Mouse (Mus musculus): Measurements from ENCODE around the gene Sh2d5. TPM values are rescaled to one million over a fixed set of nuclear protein-coding genes. Genes with fewer than 3 reads are reported as not detected.
A peak's percentile ranks its signal among the peaks of the same experiment; 100 is the strongest.

Sh2d5 gene
- polyA plus RNA-seq (2016; fragmentation: Nextera tagmentation; extraction: Ambion mirVana), result 1.1 and 1.2 TPM in 2 replicates

DNA sequence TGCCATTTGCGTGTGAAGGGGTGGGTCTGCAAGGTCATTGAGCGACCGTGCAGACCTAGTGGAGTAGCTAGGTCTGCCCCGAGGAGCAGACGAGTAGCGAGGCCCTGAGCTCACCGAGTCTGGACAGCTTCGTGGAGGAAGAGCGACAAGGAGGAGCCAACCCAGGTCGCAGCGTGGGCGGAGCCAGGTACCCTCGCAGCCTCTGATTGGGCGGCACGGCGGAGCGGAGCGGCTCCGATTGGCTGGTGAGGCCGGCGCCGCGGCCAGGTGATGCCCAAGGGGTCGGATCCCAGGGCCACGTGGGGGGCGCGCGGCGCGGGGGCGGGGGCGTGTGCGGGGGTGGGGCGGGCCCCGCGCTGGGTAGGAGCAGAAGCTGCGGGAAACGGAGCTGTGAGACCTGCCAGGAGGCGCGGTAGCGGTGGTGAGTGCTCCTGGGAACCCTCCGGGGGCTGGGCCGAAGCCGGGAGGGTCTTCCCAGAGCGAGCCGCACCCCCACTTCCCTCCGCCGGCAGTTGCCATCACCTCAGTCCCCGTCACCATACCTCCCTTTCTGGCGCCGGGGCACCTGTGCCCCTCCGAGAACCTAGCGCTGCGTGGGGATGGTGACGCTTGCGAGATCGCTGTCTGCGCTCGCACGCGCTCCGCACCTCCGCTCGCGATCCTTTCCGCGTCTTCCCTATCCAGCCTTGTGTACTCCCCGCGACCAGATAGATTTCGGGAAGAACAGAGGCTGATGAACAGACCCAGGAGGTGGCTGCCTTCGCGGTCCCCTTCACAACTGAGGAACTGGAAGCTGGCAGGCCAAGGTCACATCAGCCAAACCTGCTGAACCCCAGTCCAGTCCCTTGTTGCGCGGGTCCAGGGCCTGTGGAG, at the start of gene Sh2d5, which contains the start of gene Kif17:
Gene Sh2d5, plus strand, starts transcription at position 316 of the 873 bp plus-strand sequence.
Gene Kif17, plus strand, starts transcription at position 348 of the 873 bp plus-strand sequence.
- peak; percentile 71 for ATAC-seq (ENCODE audit: insufficient number of reproducible peaks, insufficient read depth, low FRiP score, low TSS enrichment)
- WGBS, result under 1% methylated on average over 60 of the region's 74 CpGs
- H3K9ac ChIP-seq, result peak within 1 kb of the TSS; percentile 44
- peak within 1 kb of the TSS; percentile 100 for H3K4me2 ChIP-seq (replicated peaks)
- peaks cover 20% of the 10 kb centered on the region; the same call in 1 of the 2 replicates for H3K27me3 ChIP-seq
- no peak within 1 kb of the TSS for H3K27ac ChIP-seq
- peaks cover 32% of the 10 kb centered on the region for H3K4me1 ChIP-seq
- peak within 1 kb of the TSS; percentile 52 for H3K4me3 ChIP-seq
- H3K9me3 ChIP-seq, result no peaks in the 10 kb centered on the region
- H3K36me3 ChIP-seq, result peaks cover 24% of the 10 kb centered on the region

DNA sequence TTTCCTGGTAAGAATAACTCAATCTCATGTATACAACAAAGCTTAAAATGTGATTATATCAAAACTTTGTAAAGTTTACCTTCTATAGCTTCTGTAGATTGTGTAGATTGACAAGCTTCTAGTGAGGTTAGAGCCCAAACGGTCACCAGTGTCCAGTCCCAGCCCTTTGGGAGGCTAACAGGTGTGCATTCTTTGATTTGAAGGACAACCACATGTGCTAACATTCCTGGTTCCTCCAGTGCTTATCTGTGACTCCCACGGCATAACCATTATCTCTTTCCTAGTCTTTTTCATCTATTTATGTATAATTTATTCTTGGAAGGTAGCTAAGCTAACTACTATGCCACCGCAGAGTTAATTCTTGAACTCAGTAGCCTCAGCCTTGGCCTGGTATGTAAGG, 49.4 kb upstream of the Sh2d5 start:
- 78% methylated on average over 3 of the region's 3 CpGs for WGBS
- H3K4me3 ChIP-seq, result no peak overlapping the region
- no peaks in the 10 kb centered on the region for H3K9me3 ChIP-seq
- no peak overlapping the region for H3K9ac ChIP-seq
- no peaks in the 10 kb centered on the region for H3K4me1 ChIP-seq
- no peak for ATAC-seq (ENCODE audit: insufficient number of reproducible peaks, insufficient read depth, low FRiP score, low TSS enrichment)
- no peaks in the 10 kb centered on the region for H3K27me3 ChIP-seq
- H3K36me3 ChIP-seq, result peaks cover 86% of the 10 kb centered on the region
- H3K27ac ChIP-seq, result no peak overlapping the region
- H3K4me2 ChIP-seq (replicated peaks), result no peak overlapping the region

DNA sequence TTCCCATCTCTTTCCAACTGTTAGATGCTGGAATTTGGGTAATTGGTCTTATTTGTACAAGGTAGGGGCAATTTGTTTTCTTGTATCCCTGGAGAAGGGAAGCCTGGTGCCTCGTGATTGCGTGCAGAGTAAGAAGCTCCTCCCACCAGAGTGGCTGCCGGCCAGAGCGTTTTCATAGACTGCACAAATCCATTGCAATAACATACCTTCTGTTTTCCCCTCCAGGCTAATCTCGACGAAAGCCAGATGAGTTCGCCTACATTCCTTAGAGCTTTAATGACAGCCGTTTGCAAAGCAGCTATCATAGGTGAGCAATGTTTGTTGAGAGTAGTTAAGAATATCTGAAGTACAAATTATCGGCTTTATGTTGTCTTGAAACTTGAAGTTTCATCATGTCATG, 48.5 kb upstream of the Sh2d5 start:
- Histone ChIP-seq H3K4me1 (no peaks in the 10 kb centered on the region), H3K36me3 (peaks cover 81% of the 10 kb centered on the region), H3K9me3 (no peaks in the 10 kb centered on the region), H3K27ac (no peak overlapping the region), H3K9ac (no peak overlapping the region), H3K4me3 (no peak overlapping the region), H3K27me3 (no peaks in the 10 kb centered on the region), H3K4me2 (replicated peaks) (no peak overlapping the region)
- no peak for ATAC-seq (ENCODE audit: insufficient number of reproducible peaks, insufficient read depth, low FRiP score, low TSS enrichment)
- 64% methylated on average over 9 of the region's 9 CpGs for WGBS

DNA sequence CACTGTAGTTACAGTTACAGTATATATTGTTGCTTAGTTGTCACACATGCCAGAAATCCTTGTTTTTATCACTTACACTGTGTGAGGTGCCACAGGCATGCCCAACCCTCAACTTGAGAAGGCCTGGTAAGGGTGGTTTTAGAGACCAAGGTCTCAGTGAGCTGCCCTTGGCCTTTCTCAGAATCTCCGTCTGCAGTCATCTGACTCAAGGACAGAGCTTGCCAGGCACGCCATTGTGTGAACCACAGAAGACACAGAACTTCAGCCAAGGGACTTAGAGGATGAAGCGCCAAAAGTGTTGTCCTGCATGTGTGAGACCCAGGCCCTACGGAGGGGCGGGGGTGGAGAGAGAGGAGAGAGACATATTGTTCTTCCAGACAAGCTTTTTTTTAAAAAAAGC, 40.1 kb upstream of the Sh2d5 start:
- H3K4me2 ChIP-seq (replicated peaks), result no peak overlapping the region
- 92% methylated on average over 5 of the region's 5 CpGs for WGBS
- no peaks in the 10 kb centered on the region for H3K27me3 ChIP-seq
- H3K4me1 ChIP-seq, result no peaks in the 10 kb centered on the region
- H3K9me3 ChIP-seq, result 0 out of 2 replicates have a peak, but pooled peaks cover 3% of the 10 kb centered on the region
- peaks cover 39% of the 10 kb centered on the region for H3K36me3 ChIP-seq
- H3K9ac ChIP-seq, result no peak overlapping the region
- ATAC-seq (ENCODE audit: insufficient number of reproducible peaks, insufficient read depth, low FRiP score, low TSS enrichment), result no peak
- H3K27ac ChIP-seq, result no peak overlapping the region
- no peak overlapping the region for H3K4me3 ChIP-seq

DNA sequence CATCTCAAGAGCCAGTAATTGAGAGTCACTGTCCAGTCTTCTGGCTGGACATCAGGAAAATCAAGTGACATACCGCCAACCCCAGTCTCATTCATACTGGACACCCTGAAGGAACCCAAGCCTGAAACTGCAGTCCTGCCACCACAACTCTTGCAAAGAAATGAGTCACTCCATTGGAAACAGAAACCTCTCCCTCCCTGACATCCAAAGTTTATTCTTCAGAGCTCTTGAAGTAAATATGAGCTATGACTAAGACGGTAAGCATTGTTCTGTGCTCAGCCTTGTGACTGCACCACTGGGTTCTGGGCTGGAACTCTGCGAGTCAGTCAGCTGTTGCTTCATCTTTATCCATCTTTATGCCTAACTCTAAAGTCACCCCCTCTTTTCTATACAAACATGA, 36.3 kb upstream of the Sh2d5 start:
- H3K27ac ChIP-seq, result no peak overlapping the region
- H3K4me3 ChIP-seq, result no peak overlapping the region
- WGBS, result 85% methylated on average over 3 of the region's 3 CpGs
- H3K4me2 ChIP-seq (replicated peaks), result no peak overlapping the region
- no peak for ATAC-seq (ENCODE audit: insufficient number of reproducible peaks, insufficient read depth, low FRiP score, low TSS enrichment)
- H3K4me1 ChIP-seq, result peaks cover 18% of the 10 kb centered on the region
- H3K9ac ChIP-seq, result no peak overlapping the region
- peaks cover 12% of the 10 kb centered on the region for H3K36me3 ChIP-seq
- 0 out of 2 replicates have a peak, but pooled peaks cover 3% of the 10 kb centered on the region for H3K9me3 ChIP-seq
- H3K27me3 ChIP-seq, result no peaks in the 10 kb centered on the region

DNA sequence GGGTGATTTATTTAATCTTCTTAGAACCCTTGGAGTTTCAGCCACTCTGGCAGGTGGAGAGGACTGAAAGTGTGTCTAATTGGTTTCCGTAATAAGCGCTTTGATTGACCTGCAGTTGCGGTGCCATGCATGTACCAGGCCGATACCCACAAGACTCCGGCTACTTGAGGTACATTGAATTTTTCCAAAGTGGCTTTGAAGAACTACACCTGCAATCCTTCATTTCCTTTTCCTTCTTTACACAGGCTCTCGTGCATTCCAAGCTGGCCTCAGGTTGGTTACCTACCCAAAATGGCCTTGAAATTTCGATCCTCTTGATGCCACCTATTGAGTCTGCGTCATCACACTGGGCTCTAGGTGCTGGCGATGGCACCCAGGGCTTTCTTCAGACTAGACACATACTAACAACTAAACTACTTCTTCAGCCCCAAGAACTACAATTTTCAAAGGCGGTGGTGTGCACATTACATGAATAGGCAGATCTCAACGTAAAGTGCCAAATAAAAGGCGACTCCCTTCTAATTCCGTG, 34.5 kb upstream of the Sh2d5 start:
- Histone ChIP-seq H3K9me3 (0 out of 2 replicates have a peak, but pooled peaks cover 3% of the 10 kb centered on the region), H3K9ac (peak overlapping the region; percentile 99), H3K36me3 (no peaks in the 10 kb centered on the region), H3K27ac (peak overlapping the region; percentile 99), H3K4me3 (peak overlapping the region; percentile 99), H3K27me3 (no peaks in the 10 kb centered on the region), H3K4me2 (replicated peaks) (peak overlapping the region; percentile 92), H3K4me1 (peaks cover 28% of the 10 kb centered on the region)
- no peak for ATAC-seq (ENCODE audit: insufficient number of reproducible peaks, insufficient read depth, low FRiP score, low TSS enrichment)
- WGBS, result 47% methylated on average over 13 of the region's 13 CpGs

DNA sequence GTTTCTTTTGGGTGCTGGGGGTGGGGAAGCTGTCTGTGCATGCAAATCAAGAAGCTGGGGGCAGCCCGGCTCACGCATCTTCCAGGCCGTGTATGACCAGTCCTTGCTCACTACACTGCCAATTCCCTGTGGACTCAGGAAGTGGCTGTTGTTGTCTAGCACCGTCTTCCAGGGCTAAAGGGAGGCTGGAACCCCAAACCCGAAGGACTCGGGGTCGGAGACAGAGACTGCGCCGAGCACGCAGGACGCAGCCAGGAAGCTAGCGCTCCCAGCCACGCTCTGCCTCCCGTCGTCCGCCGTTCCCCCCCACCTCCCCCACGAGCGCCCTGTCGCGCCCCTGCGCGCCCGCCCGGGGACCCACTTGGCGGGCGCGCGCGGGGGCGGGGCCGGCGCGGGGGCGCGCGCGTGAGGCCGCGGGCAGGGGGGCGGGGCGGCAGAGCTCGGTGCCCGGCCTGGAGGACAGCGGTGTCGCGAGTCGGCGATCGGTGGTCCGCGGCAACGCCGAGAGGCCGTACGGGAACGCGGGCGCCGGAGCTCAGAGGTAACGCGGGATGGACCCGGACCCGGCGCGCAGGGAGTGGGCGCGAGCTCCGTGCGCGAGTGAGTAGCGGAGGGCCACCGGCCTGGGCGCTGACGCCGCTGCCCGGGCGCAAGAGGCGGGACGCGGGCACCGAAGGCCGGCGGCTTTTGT, 33.9 kb upstream of the Sh2d5 start, which contains the start of gene Hp1bp3:
Gene Hp1bp3, plus strand, starts transcription at position 97 of the 691 bp plus-strand sequence.
- peak; percentile 52 for ATAC-seq (ENCODE audit: insufficient number of reproducible peaks, insufficient read depth, low FRiP score, low TSS enrichment)
- WGBS, result 1% methylated on average over 53 of the region's 84 CpGs
- peak within 1 kb of the TSS; percentile 99 for H3K4me3 ChIP-seq

DNA sequence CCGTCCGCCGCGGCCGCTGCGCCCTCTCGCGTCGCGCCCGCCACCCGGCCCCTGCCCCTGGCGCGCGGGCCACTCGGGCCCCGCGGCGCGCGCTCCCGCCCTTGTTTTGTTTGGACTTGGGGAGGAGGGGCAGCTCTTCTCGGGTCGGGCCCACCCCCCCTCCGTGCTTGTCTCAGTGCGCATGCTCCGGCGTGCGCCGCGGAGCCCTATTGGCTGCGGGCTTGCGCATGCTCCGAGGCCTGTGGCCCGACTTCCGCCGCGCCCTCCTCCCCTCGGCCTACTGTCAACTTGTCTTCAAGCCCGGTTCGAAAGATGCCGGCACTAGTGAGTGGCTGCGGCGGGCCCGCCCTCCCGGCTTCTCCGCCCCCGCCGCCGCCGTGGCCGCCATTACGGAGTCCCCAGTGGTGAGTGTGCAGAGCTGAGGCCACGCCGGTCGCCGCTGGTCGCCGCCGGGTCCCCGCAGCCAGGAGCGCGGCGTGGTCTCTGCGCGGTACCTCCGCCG, 33.3 kb upstream of the Sh2d5 start:
- ATAC-seq (ENCODE audit: insufficient number of reproducible peaks, insufficient read depth, low FRiP score, low TSS enrichment), result peak; percentile 97
- H3K9ac ChIP-seq, result peak overlapping the region; percentile 99
- WGBS, result under 1% methylated on average over 46 of the region's 68 CpGs
- peaks cover 28% of the 10 kb centered on the region for H3K4me1 ChIP-seq
- peak overlapping the region; percentile 99 for H3K4me3 ChIP-seq
- peak overlapping the region; percentile 99 for H3K27ac ChIP-seq
- no peaks in the 10 kb centered on the region for H3K27me3 ChIP-seq
- H3K9me3 ChIP-seq, result 0 out of 2 replicates have a peak, but pooled peaks cover 3% of the 10 kb centered on the region
- peak overlapping the region; percentile 92 for H3K4me2 ChIP-seq (replicated peaks)
- H3K36me3 ChIP-seq, result peaks cover under 1% of the 10 kb centered on the region; the same call in 1 of the 2 replicates

More for the DNA sequence above, 33.9 kb upstream of the Sh2d5 start, which contains the start of gene Hp1bp3:
- peak within 1 kb of the TSS; percentile 99 for H3K9ac ChIP-seq
- 0 out of 2 replicates have a peak, but pooled peaks cover 3% of the 10 kb centered on the region for H3K9me3 ChIP-seq
- H3K4me1 ChIP-seq, result peaks cover 28% of the 10 kb centered on the region
- peak within 1 kb of the TSS; percentile 92 for H3K4me2 ChIP-seq (replicated peaks)
- peak within 1 kb of the TSS; percentile 99 for H3K27ac ChIP-seq
- H3K36me3 ChIP-seq, result no peaks in the 10 kb centered on the region
- H3K27me3 ChIP-seq, result no peaks in the 10 kb centered on the region

DNA sequence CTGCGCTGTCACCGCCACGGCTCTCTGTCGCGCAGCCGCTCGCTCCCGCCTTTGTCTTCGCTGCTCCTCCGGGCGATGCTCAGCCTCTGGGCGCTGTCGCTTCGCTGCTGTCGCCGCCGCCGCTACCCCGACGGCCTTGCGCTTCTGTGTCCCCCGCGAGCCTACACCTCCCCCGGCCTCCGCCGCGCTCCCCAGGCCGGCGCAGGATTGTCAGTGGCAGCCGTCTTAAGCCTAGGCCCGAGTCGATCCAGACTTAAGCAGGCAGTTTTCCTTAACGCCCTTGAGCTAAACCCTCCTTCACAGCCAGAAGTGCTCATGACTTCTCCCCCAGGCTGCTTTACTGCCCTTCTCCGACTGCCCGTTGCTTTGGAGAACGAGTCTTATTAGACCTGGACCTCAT, 32.8 kb upstream of the Sh2d5 start:
- Histone ChIP-seq H3K36me3 (peaks cover 6% of the 10 kb centered on the region), H3K4me2 (replicated peaks) (peak overlapping the region; percentile 92), H3K9ac (peak overlapping the region; percentile 99), H3K27me3 (no peaks in the 10 kb centered on the region), H3K4me3 (peak overlapping the region; percentile 99), H3K4me1 (peaks cover 28% of the 10 kb centered on the region), H3K9me3 (0 out of 2 replicates have a peak, but pooled peaks cover under 1% of the 10 kb centered on the region), H3K27ac (peak overlapping the region; percentile 99)
- no peak for ATAC-seq (ENCODE audit: insufficient number of reproducible peaks, insufficient read depth, low FRiP score, low TSS enrichment)
- 1% methylated on average over 29 of the region's 36 CpGs for WGBS

DNA sequence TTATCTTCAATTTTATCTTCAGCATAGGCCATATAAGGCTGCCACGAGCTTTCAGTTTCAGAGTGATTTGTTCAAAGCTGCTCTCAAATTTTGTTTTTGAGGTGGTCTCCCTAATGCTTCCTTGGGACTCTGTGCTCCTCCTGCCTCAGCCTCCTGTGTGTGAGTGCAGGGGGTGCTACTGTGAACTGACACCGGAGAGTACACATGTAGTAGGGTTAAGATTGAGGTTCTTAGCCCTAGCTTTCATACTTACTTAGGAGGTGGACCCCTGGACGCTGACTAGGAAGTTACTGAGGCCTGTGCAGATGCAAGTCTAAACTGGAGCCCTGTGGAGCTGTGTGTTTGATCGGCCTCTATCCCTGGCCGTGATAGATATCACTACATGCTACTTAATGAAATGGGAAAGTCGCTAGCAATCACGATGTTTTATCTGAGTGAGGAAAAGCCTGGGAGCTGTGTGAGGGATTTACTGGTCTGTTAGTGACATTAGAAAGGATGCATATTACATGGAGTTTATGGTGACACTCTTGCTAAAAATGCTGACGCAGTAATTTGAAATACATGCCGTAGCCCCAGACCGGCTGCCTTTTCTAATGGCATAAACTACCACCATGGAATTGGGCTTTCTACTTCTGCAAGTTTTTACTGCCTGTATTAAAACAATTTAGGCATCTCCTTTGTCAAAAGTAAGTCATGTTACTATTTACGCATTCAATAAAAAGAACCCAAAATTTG, 32.1 kb upstream of the Sh2d5 start:
- Histone ChIP-seq H3K27me3 (no peaks in the 10 kb centered on the region), H3K36me3 (peaks cover 12% of the 10 kb centered on the region), H3K27ac (peak overlapping the region; percentile 99), H3K4me2 (replicated peaks) (peak overlapping the region; percentile 92), H3K4me1 (peaks cover 28% of the 10 kb centered on the region), H3K4me3 (peak overlapping the region; percentile 99), H3K9ac (peak overlapping the region; percentile 99), H3K9me3 (no peaks in the 10 kb centered on the region)
- no peak for ATAC-seq (ENCODE audit: insufficient number of reproducible peaks, insufficient read depth, low FRiP score, low TSS enrichment)
- WGBS, result 81% methylated on average over 11 of the region's 11 CpGs

Data from embryonic facial prominence, embryonic 12.5 days (tissue).